Mouse (Mus musculus): ENCODE data around the gene Vopp1. TPM values are rescaled to one million over a fixed set of nuclear protein-coding genes. Genes with fewer than 3 reads are reported as not detected.

The Vopp1 gene
- polyA plus RNA-seq, 1 experiment from 2014 or later: 66.0 TPM

Other genes starting within 250 kb of the Vopp1 start
- gene Herc6, start 244.2 kb downstream of the Vopp1 start, polyA plus RNA-seq (2016; fragmentation: Nextera tagmentation; extraction: Ambion mirVana): 3.1 and 3.2 TPM in 2 replicates
- gene Pyurf, start 133.1 kb downstream of the Vopp1 start, polyA plus RNA-seq (2016; fragmentation: Nextera tagmentation; extraction: Ambion mirVana): 19.1 and 21.0 TPM in 2 replicates
- gene Lancl2, start 122.6 kb downstream of the Vopp1 start, polyA plus RNA-seq (2016; fragmentation: Nextera tagmentation; extraction: Ambion mirVana): 33.8 and 36.6 TPM in 2 replicates
- not detected in 2 replicates for gene Vmn1r21, start 25.2 kb upstream of the Vopp1 start, polyA plus RNA-seq (2016; fragmentation: Nextera tagmentation; extraction: Ambion mirVana)
- not detected in 2 replicates for gene Vmn1r22, start 82.9 kb upstream of the Vopp1 start, polyA plus RNA-seq (2016; fragmentation: Nextera tagmentation; extraction: Ambion mirVana)
- gene Vmn1r23, start 101.7 kb upstream of the Vopp1 start, polyA plus RNA-seq (2016; fragmentation: Nextera tagmentation; extraction: Ambion mirVana): not detected in 2 replicates
- not detected in 2 replicates for gene Vmn1r24, start 136.3 kb upstream of the Vopp1 start, polyA plus RNA-seq (2016; fragmentation: Nextera tagmentation; extraction: Ambion mirVana)
- not detected in 2 replicates for gene Vmn1r25, start 155.7 kb upstream of the Vopp1 start, polyA plus RNA-seq (2016; fragmentation: Nextera tagmentation; extraction: Ambion mirVana)
- not detected in 2 replicates for gene Vmn1r26, start 190.0 kb upstream of the Vopp1 start, polyA plus RNA-seq (2016; fragmentation: Nextera tagmentation; extraction: Ambion mirVana)

Data from embryonic facial prominence, embryonic 10.5 days (tissue).